Mouse (Mus musculus) erythroblast, embryonic 14.5 days (primary cell): ENCODE results near the gene Dock1.

Source experiments
- GATA1 ChIP-seq: IDR thresholded peaks from 2 replicates; pipeline ENCODE4 v1.6.1; 2012; ENCODE audit warnings: low read length, inconsistent platforms, mixed read lengths
- TAL1 ChIP-seq: IDR thresholded peaks from 3 replicates; pipeline ENCODE4 v1.6.1; 2012; ENCODE audit warnings: low read length, inconsistent platforms, mixed read lengths

- TF ChIP-seq GATA1, result no peak
- TF ChIP-seq TAL1, result no peak
These were observed 416.1 kb downstream of the Dock1 start for GRCm38 (mm10) chr7:135086556-135086955.
